Mouse (Mus musculus) intestine, embryonic 15.5 days (tissue): ENCODE results near the gene Rxrg. TPM values are rescaled to one million over a fixed set of nuclear protein-coding genes. Genes with fewer than 3 reads are reported as not detected.

Experiments used
- ATAC-seq: fragments of 200-750 bp; cut with Nextera tagmentation; 2 replicates; pipeline ENCODE4 v1.8.0; 2017; ENCODE audit warnings: moderate TSS enrichment, moderate library complexity
- H3K27ac ChIP-seq: fragments of 300-500 bp; sonication (generic); 2 replicates; pipeline ENCODE4 v1.5.1; 2015; ENCODE audit warnings: mild to moderate bottlenecking, inconsistent platforms
- H3K27me3 ChIP-seq: fragments of 300-500 bp; sonication (generic); replicated peaks from 2 replicates; pipeline ENCODE4 v1.6.1; 2015; ENCODE audit warnings: inconsistent platforms
- H3K36me3 ChIP-seq: fragments of 300-500 bp; sonication (generic); 2 replicates; pipeline ENCODE4 v1.6.1; 2015; ENCODE audit warnings: inconsistent platforms
- H3K4me1 ChIP-seq: fragments of 300-500 bp; sonication (generic); replicated peaks from 2 replicates; pipeline ENCODE4 v1.6.1; 2015; ENCODE audit warnings: inconsistent platforms
- H3K4me2 ChIP-seq: fragments of 300-500 bp; sonication (generic); replicated peaks from 2 replicates; pipeline ENCODE4 v1.6.1; 2015; ENCODE audit warnings: mild to moderate bottlenecking, inconsistent platforms
- H3K4me3 ChIP-seq: fragments of 300-500 bp; sonication (generic); replicated peaks from 2 replicates; pipeline ENCODE4 v1.5.1; 2015; ENCODE audit warnings: inconsistent platforms
- H3K9ac ChIP-seq: fragments of 300-500 bp; sonication (generic); 2 replicates; pipeline ENCODE4 v1.6.1; 2015; ENCODE audit warnings: inconsistent platforms
- H3K9me3 ChIP-seq: fragments of 300-500 bp; sonication (generic); 2 replicates; pipeline ENCODE4 v1.6.1; 2016; ENCODE audit warnings: inconsistent platforms
- whole genome bisulfite sequencing: fragments of 180-500 bp; shearing (Covaris S2); methylation state at CpG from one replicate; pipeline ENCODE4 v1.1.7; 2015; 5-methylcytosine and 5-hydroxymethylcytosine counted together
- polyA plus RNA-seq: library from polyadenylated mRNA; unstranded; fragments of >200 nt; fragmentation: Nextera tagmentation; extraction: Ambion mirVana; gene quantifications from 2 replicates; pipeline ENCODE4 v1.2.1, GENCODE M21; 2015

The Rxrg gene
- polyA plus RNA-seq, 1 experiment from 2014 or later, result 1.4 TPM

- Histone ChIP-seq H3K4me1 (peaks cover 7% of the 10 kb centered on the region), H3K4me2 (no peak overlapping the region), H3K27ac (no peak overlapping the region), H3K4me3 (no peak overlapping the region), H3K27me3 (peaks cover 35% of the 10 kb centered on the region), H3K9ac (no peak overlapping the region), H3K36me3 (no peaks in the 10 kb centered on the region), H3K9me3 (no peaks in the 10 kb centered on the region)
- ATAC-seq, result no peak
- 88% methylated on average over 3 of the region's 3 CpGs for WGBS
Observed at GRCm38 (mm10) chr1:167659065-167659464, 60.9 kb downstream of the Rxrg start.

DNA sequence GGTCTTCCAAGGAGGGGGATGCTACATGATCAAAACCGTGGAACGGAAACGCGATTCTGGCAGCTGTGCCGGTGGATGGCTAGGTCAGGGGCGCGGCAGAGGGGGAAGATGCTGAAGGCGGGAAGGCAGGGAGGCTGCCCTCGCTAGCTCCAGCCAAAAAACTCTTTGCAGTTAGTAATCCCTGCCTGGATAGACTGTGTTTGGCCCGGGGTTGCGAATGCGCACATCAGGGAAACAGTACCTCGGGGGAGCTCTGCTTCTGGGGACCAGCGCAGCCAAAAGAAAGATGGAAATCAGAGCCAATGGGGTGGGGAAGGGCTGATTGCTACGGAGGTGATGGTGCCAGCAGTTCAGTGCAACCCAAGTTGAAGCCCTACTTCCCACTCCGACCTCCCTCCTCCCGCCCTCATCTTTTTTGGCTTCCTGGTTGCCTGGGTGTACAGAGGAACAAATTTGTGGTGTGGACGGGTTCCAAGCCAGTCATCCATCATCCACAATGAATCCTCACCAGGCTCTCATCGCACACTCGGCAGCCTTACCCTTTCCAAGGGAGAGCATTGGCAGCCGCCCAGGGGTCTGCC is 62.4 kb downstream of the Rxrg start:
- 2% methylated on average over 21 of the region's 21 CpGs for WGBS
- H3K9ac ChIP-seq, result no peak overlapping the region
- peaks cover 7% of the 10 kb centered on the region for H3K4me1 ChIP-seq
- no peaks in the 10 kb centered on the region for H3K9me3 ChIP-seq
- peak; percentile 39; the same call in 1 of the 2 replicates for ATAC-seq
- H3K36me3 ChIP-seq, result no peaks in the 10 kb centered on the region
- peak overlapping the region; percentile 49 for H3K4me2 ChIP-seq
- H3K27me3 ChIP-seq, result peaks cover 35% of the 10 kb centered on the region
- H3K4me3 ChIP-seq, result peak overlapping the region; percentile 15
- H3K27ac ChIP-seq, result no peak overlapping the region

DNA sequence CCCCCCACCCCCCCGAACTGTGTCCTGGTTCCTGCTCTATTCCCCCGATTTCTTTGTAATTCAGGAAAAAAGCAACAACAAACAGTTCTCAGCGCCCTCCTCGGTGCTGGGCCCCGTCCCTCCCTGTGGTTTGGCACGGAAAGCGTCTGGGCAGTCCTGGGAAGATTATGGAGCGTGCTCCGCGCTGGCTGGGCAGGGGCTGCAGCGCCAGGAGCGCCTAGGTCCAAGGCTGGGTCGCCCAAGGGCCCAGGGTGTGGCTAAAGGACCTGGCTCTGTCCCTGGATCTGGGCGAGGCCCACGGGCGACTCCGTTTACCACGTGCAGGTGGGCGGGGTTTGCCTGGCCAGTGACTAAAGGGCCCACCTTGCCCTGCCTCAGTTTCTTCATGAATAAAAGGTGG is 62.9 kb downstream of the Rxrg start:
- 1% methylated on average over 19 of the region's 19 CpGs for WGBS
- peak overlapping the region; percentile 49 for H3K4me2 ChIP-seq
- no peak overlapping the region for H3K27ac ChIP-seq
- 0 out of 2 replicates have a peak overlapping the region, but pooled peaks have one; percentile 18 for H3K9ac ChIP-seq
- H3K4me1 ChIP-seq, result peaks cover 7% of the 10 kb centered on the region
- no peaks in the 10 kb centered on the region for H3K9me3 ChIP-seq
- H3K4me3 ChIP-seq, result peak overlapping the region; percentile 15
- peak; percentile 49; the same call in 1 of the 2 replicates for ATAC-seq
- H3K27me3 ChIP-seq, result peaks cover 35% of the 10 kb centered on the region
- no peaks in the 10 kb centered on the region for H3K36me3 ChIP-seq

DNA sequence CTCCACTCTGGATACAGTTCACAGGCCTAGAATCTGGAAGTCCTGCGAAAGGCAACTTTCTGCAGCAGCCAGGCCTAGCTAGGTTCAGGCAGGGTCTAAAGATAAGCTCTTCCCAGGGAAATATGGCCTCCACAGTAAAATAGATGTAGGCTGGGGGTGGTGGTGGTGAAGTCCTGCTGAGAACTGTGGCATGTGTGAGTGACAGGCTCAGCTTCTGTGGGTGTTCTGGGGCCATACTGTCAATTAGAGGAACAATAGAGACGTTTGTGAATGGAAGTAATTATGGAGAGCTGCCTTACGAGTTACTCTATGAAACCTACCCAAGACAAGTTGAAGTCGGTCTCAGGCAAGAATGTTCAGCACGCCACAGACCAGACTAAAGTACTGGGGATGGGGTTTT is 65.0 kb downstream of the Rxrg start:
- Histone ChIP-seq H3K4me2 (no peak overlapping the region), H3K27me3 (peaks cover 35% of the 10 kb centered on the region), H3K9ac (no peak overlapping the region), H3K27ac (no peak overlapping the region), H3K36me3 (no peaks in the 10 kb centered on the region), H3K9me3 (no peaks in the 10 kb centered on the region), H3K4me1 (peaks cover 7% of the 10 kb centered on the region), H3K4me3 (no peak overlapping the region)
- no peak for ATAC-seq
- WGBS, result 72% methylated on average over 5 of the region's 5 CpGs

- WGBS, result 28% methylated on average over 6 of the region's 6 CpGs
- no peak for ATAC-seq
- no peak overlapping the region for H3K27ac ChIP-seq
Observed at GRCm38 (mm10) chr1:167669796-167670195, 71.6 kb downstream of the Rxrg start.

GRCm38 (mm10) chr1:167672433-167672987 is 74.3 kb downstream of the Rxrg start:
- H3K27me3 ChIP-seq, result peaks cover 29% of the 10 kb centered on the region
- H3K36me3 ChIP-seq, result no peaks in the 10 kb centered on the region
- H3K9me3 ChIP-seq, result no peaks in the 10 kb centered on the region
- ATAC-seq, result no peak
- H3K4me3 ChIP-seq, result no peak overlapping the region
- WGBS, result 14% methylated on average over 17 of the region's 17 CpGs
- H3K4me2 ChIP-seq, result no peak overlapping the region
- no peak overlapping the region for H3K9ac ChIP-seq
- H3K4me1 ChIP-seq, result no peaks in the 10 kb centered on the region
- H3K27ac ChIP-seq, result no peak overlapping the region

More at GRCm38 (mm10) chr1:167669796-167670195, 71.6 kb downstream of the Rxrg start:
- no peaks in the 10 kb centered on the region for H3K9me3 ChIP-seq
- H3K27me3 ChIP-seq, result peaks cover 29% of the 10 kb centered on the region
- no peak overlapping the region for H3K9ac ChIP-seq
- no peaks in the 10 kb centered on the region for H3K4me1 ChIP-seq
- H3K4me2 ChIP-seq, result no peak overlapping the region
- no peak overlapping the region for H3K4me3 ChIP-seq
- no peaks in the 10 kb centered on the region for H3K36me3 ChIP-seq

DNA sequence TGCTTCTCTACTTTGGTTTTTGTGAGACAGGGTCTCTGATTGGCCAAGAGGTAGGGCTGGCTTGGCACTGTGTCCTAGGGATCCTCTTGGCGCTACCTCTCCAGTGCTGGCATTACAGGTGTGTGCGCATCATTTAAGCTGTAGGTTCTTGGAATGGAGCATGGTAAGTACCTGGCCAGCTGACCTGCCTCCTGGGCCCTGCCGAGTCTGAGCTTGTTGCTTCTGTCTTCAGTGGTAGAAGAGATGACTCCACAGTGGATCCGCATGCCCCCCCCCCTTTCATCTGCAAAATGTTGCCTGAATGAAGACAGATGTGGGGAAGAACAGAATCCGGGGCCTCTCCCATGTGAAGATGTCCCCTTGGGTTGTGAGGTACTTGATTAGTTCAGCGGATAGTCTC is 80.9 kb downstream of the Rxrg start:
- Histone ChIP-seq H3K4me3 (no peak overlapping the region), H3K27me3 (peaks cover 3% of the 10 kb centered on the region), H3K4me1 (no peaks in the 10 kb centered on the region), H3K4me2 (no peak overlapping the region), H3K27ac (no peak overlapping the region), H3K9me3 (no peaks in the 10 kb centered on the region), H3K36me3 (no peaks in the 10 kb centered on the region), H3K9ac (no peak overlapping the region)
- no peak for ATAC-seq
- WGBS, result 90% methylated on average over 6 of the region's 6 CpGs

- 0% methylated on average over 8 of the region's 8 CpGs for WGBS
- Histone ChIP-seq H3K9ac (no peak overlapping the region), H3K4me2 (peak overlapping the region; percentile 96), H3K9me3 (no peaks in the 10 kb centered on the region), H3K36me3 (no peaks in the 10 kb centered on the region), H3K27me3 (peaks cover 64% of the 10 kb centered on the region), H3K27ac (no peak overlapping the region), H3K4me3 (peak overlapping the region; percentile 52), H3K4me1 (peaks cover 25% of the 10 kb centered on the region)
- no peak for ATAC-seq
Observed at GRCm38 (mm10) chr1:167688001-167688346, 89.8 kb downstream of the Rxrg start.

- Histone ChIP-seq H3K4me2 (peak overlapping the region; percentile 96), H3K4me3 (peak overlapping the region; percentile 52), H3K27ac (no peak overlapping the region), H3K9me3 (no peaks in the 10 kb centered on the region), H3K4me1 (peaks cover 25% of the 10 kb centered on the region), H3K36me3 (no peaks in the 10 kb centered on the region), H3K9ac (peak overlapping the region; percentile 40), H3K27me3 (peaks cover 67% of the 10 kb centered on the region)
- WGBS, result under 1% methylated on average over 95 of the region's 98 CpGs
- ATAC-seq, result peak; percentile 89
Observed at GRCm38 (mm10) chr1:167688347-167689231, 90.4 kb downstream of the Rxrg start.

DNA sequence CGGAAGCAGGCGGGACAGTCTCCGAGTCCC is 90.9 kb downstream of the Rxrg start, which contains the start of gene Lmx1a:
Gene Lmx1a (plus strand): TSS at position 6 of the 30 bp plus-strand sequence.
- ATAC-seq, result no peak
- Histone ChIP-seq H3K36me3 (no peaks in the 10 kb centered on the region), H3K4me1 (peaks cover 25% of the 10 kb centered on the region), H3K9me3 (no peaks in the 10 kb centered on the region), H3K27ac (no peak within 1 kb of the TSS), H3K27me3 (peaks cover 67% of the 10 kb centered on the region), H3K9ac (peak within 1 kb of the TSS; percentile 40), H3K4me3 (peak within 1 kb of the TSS; percentile 52), H3K4me2 (peak within 1 kb of the TSS; percentile 96)
- WGBS, result 0% methylated on average over 3 of the region's 3 CpGs
